Mouse (Mus musculus): ENCODE data around the gene 1700020D05Rik. TPM values are rescaled to one million over a fixed set of nuclear protein-coding genes. Genes with fewer than 3 reads are reported as not detected.

Gene 1700020D05Rik
- polyA plus RNA-seq, 1 experiment = 0.19 TPM

- peaks cover 12% of the 10 kb centered on the region; the same call in 1 of the 2 replicates for H3K4me1 ChIP-seq (ENCODE audit: control insufficient read depth, insufficient read depth, insufficient read length, low read length)
- no peaks in the 10 kb centered on the region for H3K27me3 ChIP-seq (ENCODE audit: control insufficient read depth, insufficient read depth, low read length)
- TF ChIP-seq CTCF (IDR thresholded peaks at IDR 0.05; ENCODE audit: extremely low read depth, insufficient read length, insufficient replicate concordance, low read depth, low read length) = no peak
- TF ChIP-seq POLR2A (IDR thresholded peaks at IDR 0.05; ENCODE audit: low read depth, low read length) = peak; percentile 81
- peaks cover 18% of the 10 kb centered on the region for H3K36me3 ChIP-seq (ENCODE audit: control insufficient read depth, insufficient read depth, low read length)
- H3K27ac ChIP-seq (ENCODE audit: insufficient read depth, low read depth, low read length) = peak overlapping the region; percentile 99
- peak overlapping the region; percentile 90 for H3K4me3 ChIP-seq (ENCODE audit: low read depth, low read length)
- WGBS = 1% methylated on average over 26 of the region's 26 CpGs
Measured at GRCm38 (mm10) chr19:5488878-5489571, 14.6 kb downstream of the 1700020D05Rik start.

GRCm38 (mm10) chr19:5487768-5488550 lies 15.6 kb downstream of the 1700020D05Rik start, which contains the start of gene Mus81:
TSS of gene Mus81 (minus strand) at chr19:5488402.
- peak; percentile 92 for TF ChIP-seq CTCF (IDR thresholded peaks at IDR 0.05; ENCODE audit: extremely low read depth, insufficient read length, insufficient replicate concordance, low read depth, low read length)
- TF ChIP-seq POLR2A (IDR thresholded peaks at IDR 0.05; ENCODE audit: low read depth, low read length) = peak; percentile 69; the same call in 1 of the 2 replicates
- WGBS = under 1% methylated on average over 39 of the region's 39 CpGs
- H3K27me3 ChIP-seq (ENCODE audit: control insufficient read depth, insufficient read depth, low read length) = no peaks in the 10 kb centered on the region
- H3K36me3 ChIP-seq (ENCODE audit: control insufficient read depth, insufficient read depth, low read length) = peaks cover 9% of the 10 kb centered on the region
- H3K27ac ChIP-seq (ENCODE audit: insufficient read depth, low read depth, low read length) = peak within 1 kb of the TSS; percentile 99
- peak within 1 kb of the TSS; percentile 90 for H3K4me3 ChIP-seq (ENCODE audit: low read depth, low read length)
- H3K4me1 ChIP-seq (ENCODE audit: control insufficient read depth, insufficient read depth, insufficient read length, low read length) = peaks cover 11% of the 10 kb centered on the region; the same call in 1 of the 2 replicates

DNA sequence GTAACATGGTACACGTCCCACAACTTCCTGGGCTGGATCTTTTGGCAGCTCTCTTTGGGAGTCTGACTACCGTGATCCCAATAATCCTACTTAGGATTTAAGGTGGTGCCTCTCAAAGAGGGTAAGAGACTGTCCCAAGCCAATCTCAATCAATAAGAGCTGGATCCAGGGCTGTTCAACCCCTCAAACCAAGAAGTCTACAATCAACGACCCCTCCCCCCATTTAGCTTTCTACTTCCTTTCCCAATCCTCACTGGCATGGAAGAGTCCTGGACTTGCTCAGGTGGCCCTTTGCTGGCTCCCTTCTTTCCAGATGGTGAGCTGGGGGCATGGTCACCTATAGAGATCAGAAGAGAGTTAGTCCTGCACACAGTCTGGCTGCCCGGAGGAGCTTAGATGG lies 16.8 kb downstream of the 1700020D05Rik start:
- H3K4me1 ChIP-seq (ENCODE audit: control insufficient read depth, insufficient read depth, insufficient read length, low read length) = peaks cover 8% of the 10 kb centered on the region; the same call in 1 of the 2 replicates
- no peaks in the 10 kb centered on the region for H3K27me3 ChIP-seq (ENCODE audit: control insufficient read depth, insufficient read depth, low read length)
- WGBS = 50% methylated on average over 4 of the region's 4 CpGs
- peaks cover 7% of the 10 kb centered on the region; the same call in 1 of the 2 replicates for H3K36me3 ChIP-seq (ENCODE audit: control insufficient read depth, insufficient read depth, low read length)
- no peak overlapping the region for H3K4me3 ChIP-seq (ENCODE audit: low read depth, low read length)
- H3K27ac ChIP-seq (ENCODE audit: insufficient read depth, low read depth, low read length) = no peak overlapping the region
- TF ChIP-seq CTCF (IDR thresholded peaks at IDR 0.05; ENCODE audit: extremely low read depth, insufficient read length, insufficient replicate concordance, low read depth, low read length) = no peak
- no peak for TF ChIP-seq POLR2A (IDR thresholded peaks at IDR 0.05; ENCODE audit: low read depth, low read length)

- Histone ChIP-seq H3K36me3 (ENCODE audit: control insufficient read depth, insufficient read depth, low read length) (peaks cover 7% of the 10 kb centered on the region; the same call in 1 of the 2 replicates), H3K27ac (ENCODE audit: insufficient read depth, low read depth, low read length) (no peak overlapping the region), H3K4me1 (ENCODE audit: control insufficient read depth, insufficient read depth, insufficient read length, low read length) (peaks cover 8% of the 10 kb centered on the region; the same call in 1 of the 2 replicates), H3K27me3 (ENCODE audit: control insufficient read depth, insufficient read depth, low read length) (no peaks in the 10 kb centered on the region), H3K4me3 (ENCODE audit: low read depth, low read length) (no peak overlapping the region)
- 37% methylated on average over 8 of the region's 8 CpGs for WGBS
- TF ChIP-seq CTCF (IDR thresholded peaks at IDR 0.05; ENCODE audit: extremely low read depth, insufficient read length, insufficient replicate concordance, low read depth, low read length) = no peak
- TF ChIP-seq POLR2A (IDR thresholded peaks at IDR 0.05; ENCODE audit: low read depth, low read length) = no peak
Measured at GRCm38 (mm10) chr19:5486286-5486685, 17.3 kb downstream of the 1700020D05Rik start.

GRCm38 (mm10) chr19:5485821-5486220 lies 17.8 kb downstream of the 1700020D05Rik start:
- Histone ChIP-seq H3K27ac (ENCODE audit: insufficient read depth, low read depth, low read length) (no peak overlapping the region), H3K27me3 (ENCODE audit: control insufficient read depth, insufficient read depth, low read length) (no peaks in the 10 kb centered on the region), H3K36me3 (ENCODE audit: control insufficient read depth, insufficient read depth, low read length) (peaks cover 7% of the 10 kb centered on the region; the same call in 1 of the 2 replicates), H3K4me1 (ENCODE audit: control insufficient read depth, insufficient read depth, insufficient read length, low read length) (peaks cover 8% of the 10 kb centered on the region; the same call in 1 of the 2 replicates), H3K4me3 (ENCODE audit: low read depth, low read length) (no peak overlapping the region)
- no peak for TF ChIP-seq CTCF (IDR thresholded peaks at IDR 0.05; ENCODE audit: extremely low read depth, insufficient read length, insufficient replicate concordance, low read depth, low read length)
- no peak for TF ChIP-seq POLR2A (IDR thresholded peaks at IDR 0.05; ENCODE audit: low read depth, low read length)
- 90% methylated on average over 7 of the region's 7 CpGs for WGBS

GRCm38 (mm10) chr19:5485371-5485770 lies 18.2 kb downstream of the 1700020D05Rik start:
- Histone ChIP-seq H3K36me3 (ENCODE audit: control insufficient read depth, insufficient read depth, low read length) (peaks cover 7% of the 10 kb centered on the region; the same call in 1 of the 2 replicates), H3K27me3 (ENCODE audit: control insufficient read depth, insufficient read depth, low read length) (no peaks in the 10 kb centered on the region), H3K27ac (ENCODE audit: insufficient read depth, low read depth, low read length) (no peak overlapping the region), H3K4me3 (ENCODE audit: low read depth, low read length) (no peak overlapping the region), H3K4me1 (ENCODE audit: control insufficient read depth, insufficient read depth, insufficient read length, low read length) (peaks cover 8% of the 10 kb centered on the region; the same call in 1 of the 2 replicates)
- 86% methylated on average over 8 of the region's 8 CpGs for WGBS
- TF ChIP-seq CTCF (IDR thresholded peaks at IDR 0.05; ENCODE audit: extremely low read depth, insufficient read length, insufficient replicate concordance, low read depth, low read length) = no peak
- no peak for TF ChIP-seq POLR2A (IDR thresholded peaks at IDR 0.05; ENCODE audit: low read depth, low read length)
